In the genomic region with DNA sequence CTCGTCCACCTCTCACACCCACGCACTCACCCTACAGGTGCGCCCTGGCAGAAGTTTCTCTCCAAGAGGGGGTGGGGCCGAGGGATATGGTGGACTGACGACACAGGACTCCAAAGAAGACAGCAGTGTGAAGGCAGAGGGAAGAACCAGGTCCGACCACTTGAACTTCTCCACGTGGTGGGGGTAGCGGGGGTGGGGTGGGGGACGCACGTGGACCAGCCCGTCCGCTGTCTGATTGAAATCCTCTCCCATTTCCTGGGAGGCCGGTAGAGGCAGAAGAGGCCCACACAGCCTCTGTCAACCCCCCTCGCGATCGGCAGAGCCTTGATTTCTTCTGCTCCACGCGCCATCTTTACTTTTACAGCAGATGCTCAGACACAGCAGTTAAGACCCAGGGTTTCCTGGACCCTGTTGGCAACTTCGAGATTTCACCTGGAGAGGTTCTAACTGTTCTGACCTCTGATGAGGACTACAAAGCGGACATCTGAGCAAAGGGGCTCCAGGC, we compare ENCODE assay signal across 12 mouse cellular contexts. TPM values are rescaled to one million over a fixed set of nuclear protein-coding genes. Genes with fewer than 3 reads are reported as not detected.
DNase-seq lines count a peak whose midpoint lies in the region; ATAC-seq and TF ChIP-seq lines count a peak whose summit lies in the region.
"Had no signal": no experiment of that assay in that cellular context is flagged by ENCODE, and none has a peak within 500 bp of the region (broad histone marks: within the 10 kb centered on the region; RNA-seq: fewer than 3 reads in every experiment).

No protein-coding gene starts in this region.

- H3K4me3 ChIP-seq in testis, adult 2 months (ENCODE audit: control insufficient read depth, low read depth, low read length): peak overlapping the region; percentile 12; the same call in 1 of the 2 replicates
- H3K4me3 ChIP-seq: embryonic facial prominence, embryonic 15.5 days; midbrain, embryonic 12.5 days had no signal

- ATAC-seq in common myeloid progenitor, adult 5-6 weeks (replicated peaks; ENCODE audit: low read depth, poor library complexity, severe bottlenecking): peak; percentile 34
- ATAC-seq in monocyte, adult 5-6 weeks (replicated peaks; ENCODE audit: insufficient number of reproducible peaks, low FRiP score, low TSS enrichment, poor library complexity, severe bottlenecking): peak; percentile 36

- H3K36me3 ChIP-seq in testis, adult 2 months (ENCODE audit: control insufficient read depth, insufficient read depth, low read length): no peaks in the 10 kb centered on the region
- H3K36me3 ChIP-seq: embryonic facial prominence, embryonic 15.5 days; midbrain, embryonic 12.5 days had no signal

- DNase-seq in testis, postnatal 14 days (ENCODE audit: low spot score): no peak
- no peak for DNase-seq in layer of hippocampus, adult 9-11 months
- DNase-seq in adrenal gland, adult 8-10 months: no peak
- no peak for DNase-seq in frontal cortex, postnatal 14 days (ENCODE audit: low spot score in 2 of 2)
- no peak for DNase-seq in yolk sac, embryonic 10.5 days (ENCODE audit: low spot score)
- DNase-seq: adrenal gland, postnatal 25 days; right cerebral cortex, postnatal 25 days had no signal

- TF ChIP-seq CTCF in testis, adult 2 months (IDR thresholded peaks at IDR 0.05; ENCODE audit: control insufficient read depth, insufficient read depth, insufficient replicate concordance, low read depth, low read length): no peak

- no peak overlapping the region for H3K27ac ChIP-seq in testis, adult 2 months (ENCODE audit: control insufficient read depth, insufficient read depth, low read depth, low read length)
- H3K27ac ChIP-seq: embryonic facial prominence, embryonic 15.5 days; midbrain, embryonic 12.5 days had no signal

- no peaks in the 10 kb centered on the region for H3K27me3 ChIP-seq in testis, adult 2 months (ENCODE audit: control insufficient read depth, insufficient read depth, low read length)
- H3K27me3 ChIP-seq: embryonic facial prominence, embryonic 15.5 days; midbrain, embryonic 12.5 days had no signal

- TF ChIP-seq POLR2A in testis, adult 2 months (IDR thresholded peaks at IDR 0.05; ENCODE audit: control insufficient read depth, low read depth, low read length): no peak

- H3K4me1 ChIP-seq in testis, adult 2 months (ENCODE audit: control insufficient read depth, insufficient read depth, low read length): no peaks in the 10 kb centered on the region
- H3K4me1 ChIP-seq: embryonic facial prominence, embryonic 15.5 days; midbrain, embryonic 12.5 days had no signal

RNA-seq across cellular contexts. Expression of gene B4galt5, which starts 18.8 kb away (rescaled TPM):
- polyA plus RNA-seq in testis, adult 2 months (2012; rRNA removed): 5.4 and 5.8 TPM in 2 replicates
- 1.7 and 5.8 TPM in 2 replicates for total RNA-seq in common myeloid progenitor, adult 5-6 weeks (2017)
- 107 to 198 TPM (median 140 TPM) in 3 replicates for total RNA-seq in monocyte, adult 5-6 weeks (2017)
- 100 to 1,000 TPM in 2 of 4 experiments, 10 to 100 TPM in 2; 85.7 to 181 (median 114) TPM for total RNA-seq in adrenal gland, adult 8-10 months (2022)

RNA-seq across cellular contexts. Expression of gene Slc9a8, which starts 53.7 kb away (rescaled TPM):
- polyA plus RNA-seq in testis, adult 2 months (2012; rRNA removed): 53.5 and 63.4 TPM in 2 replicates
- 19.3 and 29.1 TPM in 2 replicates for total RNA-seq in common myeloid progenitor, adult 5-6 weeks (2017)
- 34.1 to 52.5 TPM (median 41.5 TPM) in 3 replicates for total RNA-seq in monocyte, adult 5-6 weeks (2017)
- total RNA-seq in adrenal gland, adult 8-10 months (2022): 10 to 100 TPM; 39.8 to 87.3 (median 53.6) TPM

Comparison
In these comparisons a context has a peak if more than half of its experiments do, and no peak if none do; other contexts are left out.
1. RNA of gene B4galt5, which starts 18.8 kb away (total RNA-seq): 85.7 to 181 TPM in adrenal gland, adult 8-10 months and 107 to 198 TPM in monocyte, adult 5-6 weeks; 1.7 to 5.8 TPM in common myeloid progenitor, adult 5-6 weeks; every median in the first group is over 10 times any median in the second.